Mouse (Mus musculus) kidney, postnatal 0 days (tissue): ENCODE data around the gene Grin2d. TPM values are rescaled to one million over a fixed set of nuclear protein-coding genes. Genes with fewer than 3 reads are reported as not detected.

Experiments
- ATAC-seq: fragments of 200-750 bp; cut with Nextera tagmentation; replicated peaks from 2 replicates; pipeline ENCODE4 v1.8.0; 2017; ENCODE audit warnings: low read depth, moderate number of reproducible peaks, moderate TSS enrichment, moderate library complexity; ENCODE audit not compliant: low FRiP score
- DNase-seq: peaks from one replicate; pipeline ENCODE4 v3.0.0-alpha.2; 2016; ENCODE audit warnings: low spot score
- H3K27ac ChIP-seq: fragments of 300-500 bp; sonication (generic); 2 replicates; pipeline ENCODE4 v1.5.1; 2014; ENCODE audit warnings: mild to moderate bottlenecking
- H3K27me3 ChIP-seq: fragments of 300-500 bp; sonication (generic); 2 replicates; pipeline ENCODE4 v1.6.1; 2014; ENCODE audit warnings: low read length, mixed read lengths; ENCODE audit not compliant: insufficient read depth
- H3K36me3 ChIP-seq: fragments of 300-500 bp; sonication (generic); 2 replicates; pipeline ENCODE4 v1.6.1; 2014; ENCODE audit warnings: low read length, mixed read lengths; ENCODE audit not compliant: insufficient read depth
- H3K4me1 ChIP-seq: fragments of 300-500 bp; sonication (generic); replicated peaks from 2 replicates; pipeline ENCODE4 v1.6.1; 2014; ENCODE audit warnings: antibody characterized with exemption, low read length, mixed read lengths; ENCODE audit not compliant: insufficient read depth
- H3K4me2 ChIP-seq: fragments of 300-500 bp; sonication (generic); 2 replicates; pipeline ENCODE4 v1.6.1; 2014; ENCODE audit warnings: mild to moderate bottlenecking, low read length, moderate library complexity, mixed read lengths
- H3K4me3 ChIP-seq: fragments of 300-500 bp; sonication (generic); replicated peaks from 2 replicates; pipeline ENCODE4 v1.5.1; 2014; ENCODE audit warnings: low read depth, low read length
- H3K9ac ChIP-seq: fragments of 300-500 bp; sonication (generic); 2 replicates; pipeline ENCODE4 v1.6.1; 2014; ENCODE audit warnings: low read depth, low read length
- H3K9me3 ChIP-seq: fragments of 300-500 bp; sonication (generic); replicated peaks from 2 replicates; pipeline ENCODE4 v1.6.1; 2016; ENCODE audit warnings: low read length, inconsistent platforms, mixed read lengths
- CTCF ChIP-seq: IDR thresholded peaks from 2 replicates; pipeline ENCODE4 v1.5.1; 2016; ENCODE audit warnings: antibody characterized with exemption, low read depth, mild to moderate bottlenecking, moderate library complexity
- WGBS: fragments of 180-500 bp; shearing (Covaris S2); extraction: QIAGEN DNeasy Blood & Tissue Kit; methylation state at CpG from one replicate; pipeline ENCODE4 v1.1.7; 2014; 5-methylcytosine and 5-hydroxymethylcytosine counted together
- polyA plus RNA-seq: library from polyadenylated mRNA; unstranded; fragments of >200 nt; fragmentation: Nextera tagmentation; extraction: Ambion mirVana; gene quantifications from 2 replicates; pipeline ENCODE4 v1.2.1, GENCODE M21; 2015

Grin2d gene
- polyA plus RNA-seq, 1 experiment from 2014 or later, result 0.32 TPM

- DNase-seq, result peak; percentile 87
- Histone ChIP-seq H3K4me2 (peak overlapping the region; percentile 95), H3K4me3 (peak overlapping the region; percentile 60), H3K27me3 (no peaks in the 10 kb centered on the region), H3K9ac (peak overlapping the region; percentile 60; the same call in 1 of the 2 replicates), H3K36me3 (no peaks in the 10 kb centered on the region), H3K27ac (no peak overlapping the region), H3K4me1 (peaks cover 19% of the 10 kb centered on the region; the same call in 1 of the 2 replicates), H3K9me3 (no peaks in the 10 kb centered on the region)
- WGBS, result 2% methylated on average over 14 of the region's 14 CpGs
- no peak for TF ChIP-seq CTCF
- peak; percentile 54 for ATAC-seq
Observed at GRCm38 (mm10) chr7:45786136-45786578, 92.0 kb downstream of the Grin2d start.

GRCm38 (mm10) chr7:45785388-45786135 lies 92.6 kb downstream of the Grin2d start:
- TF ChIP-seq CTCF, result no peak
- Histone ChIP-seq H3K4me1 (peaks cover 19% of the 10 kb centered on the region; the same call in 1 of the 2 replicates), H3K9ac (peak overlapping the region; percentile 60), H3K36me3 (no peaks in the 10 kb centered on the region), H3K9me3 (no peaks in the 10 kb centered on the region), H3K27ac (no peak overlapping the region), H3K27me3 (no peaks in the 10 kb centered on the region), H3K4me3 (peak overlapping the region; percentile 60), H3K4me2 (peak overlapping the region; percentile 95)
- under 1% methylated on average over 36 of the region's 42 CpGs for WGBS
- DNase-seq, result no peak
- peak; percentile 35 for ATAC-seq

GRCm38 (mm10) chr7:45784524-45785372 lies 93.4 kb downstream of the Grin2d start, which contains the start of gene Sult2b1:
TSS of gene Sult2b1 (minus strand) at chr7:45784669.
- DNase-seq, result peak; percentile 88
- ATAC-seq, result peak; percentile 27
- Histone ChIP-seq H3K9me3 (no peaks in the 10 kb centered on the region), H3K4me1 (peaks cover 19% of the 10 kb centered on the region; the same call in 1 of the 2 replicates), H3K9ac (peak within 1 kb of the TSS; percentile 63), H3K4me2 (peak within 1 kb of the TSS; percentile 95), H3K27ac (no peak within 1 kb of the TSS), H3K4me3 (peak within 1 kb of the TSS; percentile 60), H3K27me3 (no peaks in the 10 kb centered on the region), H3K36me3 (no peaks in the 10 kb centered on the region)
- no peak for TF ChIP-seq CTCF
- WGBS, result 22% methylated on average over 20 of the region's 20 CpGs

- H3K9ac ChIP-seq, result peak within 1 kb of the TSS; percentile 63
- peak; percentile 75 for DNase-seq
- peaks cover 19% of the 10 kb centered on the region; the same call in 1 of the 2 replicates for H3K4me1 ChIP-seq
- no peak within 1 kb of the TSS for H3K27ac ChIP-seq
- peak within 1 kb of the TSS; percentile 86 for H3K4me2 ChIP-seq
- peak within 1 kb of the TSS; percentile 53 for H3K4me3 ChIP-seq
- under 1% methylated on average over 38 of the region's 38 CpGs for WGBS
- peak; percentile 41; the same call in 1 of the 2 replicates for TF ChIP-seq CTCF
- no peak for ATAC-seq
- no peaks in the 10 kb centered on the region for H3K36me3 ChIP-seq
- H3K27me3 ChIP-seq, result no peaks in the 10 kb centered on the region
- H3K9me3 ChIP-seq, result no peaks in the 10 kb centered on the region
Observed at GRCm38 (mm10) chr7:45783511-45784091, 94.6 kb downstream of the Grin2d start, which contains the start of gene Lmtk3. TSS of gene Lmtk3 (plus strand) at chr7:45783738.

GRCm38 (mm10) chr7:45782271-45782670 lies 95.9 kb downstream of the Grin2d start:
- peaks cover 19% of the 10 kb centered on the region; the same call in 1 of the 2 replicates for H3K4me1 ChIP-seq

More at GRCm38 (mm10) chr7:45782271-45782670, 95.9 kb downstream of the Grin2d start:
- Histone ChIP-seq H3K27ac (no peak overlapping the region), H3K36me3 (no peaks in the 10 kb centered on the region), H3K4me3 (no peak overlapping the region), H3K9ac (no peak overlapping the region), H3K27me3 (no peaks in the 10 kb centered on the region), H3K4me2 (no peak overlapping the region), H3K9me3 (no peaks in the 10 kb centered on the region)
- TF ChIP-seq CTCF, result no peak
- WGBS, result 66% methylated on average over 4 of the region's 4 CpGs
- DNase-seq (no peak), ATAC-seq (no peak)

Other genes starting within 250 kb of the Grin2d start
- 3.9 and 4.8 TPM in 2 replicates for gene Mamstr, start 238.4 kb downstream of the Grin2d start, polyA plus RNA-seq
- 0.38 TPM in 2 replicates for gene Fut2, start 212.0 kb downstream of the Grin2d start, polyA plus RNA-seq
- gene Ntn5, start 194.4 kb downstream of the Grin2d start, polyA plus RNA-seq, result 0.18 and 0.23 TPM in 2 replicates
- 0.13 and 0.32 TPM in 2 replicates for gene Sec1, start 184.0 kb downstream of the Grin2d start, polyA plus RNA-seq
- gene Car11, start 178.5 kb downstream of the Grin2d start, polyA plus RNA-seq, result 7.5 and 8.9 TPM in 2 replicates
- 8.4 and 8.6 TPM in 2 replicates for gene Dbp, start 173.3 kb downstream of the Grin2d start, polyA plus RNA-seq
- 1,049 and 1,142 TPM in 2 replicates for gene Rpl18, start 162.9 kb downstream of the Grin2d start, polyA plus RNA-seq
- gene Sphk2, start 160.4 kb downstream of the Grin2d start, polyA plus RNA-seq, result 20.8 and 22.3 TPM in 2 replicates
- gene Fam83e, start 157.2 kb downstream of the Grin2d start, polyA plus RNA-seq, result 0.23 and 0.28 TPM in 2 replicates
- gene Spaca4, start 152.6 kb downstream of the Grin2d start, polyA plus RNA-seq, result not detected in 2 replicates
- 0.59 and 0.91 TPM in 2 replicates for gene Lmtk3, start 94.6 kb downstream of the Grin2d start, polyA plus RNA-seq
- gene Sult2b1, start 93.7 kb downstream of the Grin2d start, polyA plus RNA-seq, result 3.7 and 3.9 TPM in 2 replicates
- 99.2 and 105 TPM in 2 replicates for gene Cyth2, start 63.8 kb downstream of the Grin2d start, polyA plus RNA-seq
- 0.80 and 1.3 TPM in 2 replicates for gene Kcnj14, start 53.6 kb downstream of the Grin2d start, polyA plus RNA-seq
- gene Grwd1, start 47.4 kb downstream of the Grin2d start, polyA plus RNA-seq, result 50.6 and 53.5 TPM in 2 replicates
- gene Kdelr1, start 5.6 kb downstream of the Grin2d start, polyA plus RNA-seq, result 81.3 and 84.5 TPM in 2 replicates
- gene Syngr4, start 18.3 kb upstream of the Grin2d start, polyA plus RNA-seq, result 0.96 and 1.6 TPM in 2 replicates
- gene Tmem143, start 18.6 kb upstream of the Grin2d start, polyA plus RNA-seq, result 6.2 and 6.7 TPM in 2 replicates
- gene Emp3, start 43.0 kb upstream of the Grin2d start, polyA plus RNA-seq, result 170 and 171 TPM in 2 replicates
- gene Ccdc114, start 45.7 kb upstream of the Grin2d start, polyA plus RNA-seq, result 7.2 and 8.4 TPM in 2 replicates
- 0.33 and 0.47 TPM in 2 replicates for gene Abcc6, start 151.9 kb upstream of the Grin2d start, polyA plus RNA-seq
- 27.2 and 30.3 TPM in 2 replicates for gene Nomo1, start 155.3 kb upstream of the Grin2d start, polyA plus RNA-seq
- gene Kcnj11, start 222.4 kb upstream of the Grin2d start, polyA plus RNA-seq, result 0.18 and 0.33 TPM in 2 replicates